ENCODE assay signal across 8 mouse cellular contexts in genomic region chr4:135945706-135946105, GRCm38 (mm10). TPM values are rescaled to one million over a fixed set of nuclear protein-coding genes. Genes with fewer than 3 reads are reported as not detected.
A peak's percentile ranks its signal among the peaks of the same experiment; 100 is the strongest.
DNase-seq lines count a peak whose midpoint lies in the region; ATAC-seq and TF ChIP-seq lines count a peak whose summit lies in the region.

No protein-coding gene starts in this region.

- peaks cover 27% of the 10 kb centered on the region for H3K4me1 ChIP-seq in heart, embryonic 16.5 days (ENCODE audit: control insufficient read depth, insufficient read depth, low read length)
- H3K4me1 ChIP-seq in brown adipose tissue, adult 24 weeks (ENCODE audit: control insufficient read depth, insufficient read depth, insufficient read length, low read length) = peaks cover 23% of the 10 kb centered on the region
- peaks cover 4% of the 10 kb centered on the region; the same call in 1 of the 2 replicates for H3K4me1 ChIP-seq in hindbrain, postnatal 0 days (ENCODE audit: insufficient read depth, low read length)
- H3K4me1 ChIP-seq in midbrain, embryonic 14.5 days (ENCODE audit: control insufficient read depth, insufficient read depth, low read length) = no peaks in the 10 kb centered on the region

- H3K9ac ChIP-seq in heart, embryonic 16.5 days (ENCODE audit: low read length) = peak overlapping the region; percentile 84
- H3K9ac ChIP-seq in hindbrain, postnatal 0 days (replicated peaks; ENCODE audit: low read length) = peak overlapping the region; percentile 57
- H3K9ac ChIP-seq in midbrain, embryonic 14.5 days (replicated peaks; ENCODE audit: low read length) = peak overlapping the region; percentile 68

- intact Hi-C loops in heart, postnatal 14 days (cut with DNase I) = no loop called here

- peak overlapping the region; percentile 89 for H3K4me2 ChIP-seq in heart, embryonic 16.5 days (ENCODE audit: low read depth, low read length)
- peak overlapping the region; percentile 89 for H3K4me2 ChIP-seq in hindbrain, postnatal 0 days (ENCODE audit: low read depth, low read length)
- peak overlapping the region; percentile 65 for H3K4me2 ChIP-seq in midbrain, embryonic 14.5 days (ENCODE audit: low read length)

- 77% methylated on average over 10 of the region's 10 CpGs for WGBS in heart, embryonic 16.5 days
- 73% methylated on average over 10 of the region's 10 CpGs for WGBS in hindbrain, postnatal 0 days
- 75% methylated on average over 10 of the region's 10 CpGs for WGBS in midbrain, embryonic 14.5 days

- DNase-seq in heart, postnatal 14 days = no peak
- DNase-seq in hindbrain, postnatal 0 days (ENCODE audit: low spot score) = no peak
- no peak for DNase-seq in midbrain, embryonic 14.5 days
- DNase-seq in spleen, adult 18-20 months = no peak

- H3K4me3 ChIP-seq in heart, embryonic 16.5 days (ENCODE audit: low read length) = peak overlapping the region; percentile 74
- peak overlapping the region; percentile 52 for H3K4me3 ChIP-seq in brown adipose tissue, adult 24 weeks (ENCODE audit: insufficient read depth, low read depth, low read length)
- H3K4me3 ChIP-seq in hindbrain, postnatal 0 days (ENCODE audit: low read length) = peak overlapping the region; percentile 75
- peak overlapping the region; percentile 72 for H3K4me3 ChIP-seq in midbrain, embryonic 14.5 days (replicated peaks; ENCODE audit: low read depth, low read length)

- peaks cover 5% of the 10 kb centered on the region for H3K36me3 ChIP-seq in heart, embryonic 16.5 days (ENCODE audit: control insufficient read depth, insufficient read depth)
- no peaks in the 10 kb centered on the region for H3K36me3 ChIP-seq in hindbrain, postnatal 0 days (ENCODE audit: insufficient read depth, low read length)
- 0 out of 2 replicates have a peak, but pooled peaks cover 4% of the 10 kb centered on the region for H3K36me3 ChIP-seq in midbrain, embryonic 14.5 days (ENCODE audit: control insufficient read depth, insufficient read depth, low read length)

- no peak for TF ChIP-seq CTCF in hindbrain, postnatal 0 days (IDR thresholded peaks at IDR 0.05; ENCODE audit: low read depth)

- no peaks in the 10 kb centered on the region for H3K27me3 ChIP-seq in heart, embryonic 16.5 days (ENCODE audit: control insufficient read depth, insufficient read depth, low read length)
- H3K27me3 ChIP-seq in hindbrain, postnatal 0 days (ENCODE audit: insufficient read depth, low read length) = no peaks in the 10 kb centered on the region
- no peaks in the 10 kb centered on the region for H3K27me3 ChIP-seq in midbrain, embryonic 14.5 days (ENCODE audit: control insufficient read depth, insufficient read depth, low read length)

- no peak for ATAC-seq in heart, embryonic 16.5 days (replicated peaks; ENCODE audit: extremely low read depth, insufficient read depth, low FRiP score)
- peak; percentile 4; the same call in 1 of the 2 replicates for ATAC-seq in hindbrain, postnatal 0 days
- no peak for ATAC-seq in midbrain, embryonic 14.5 days (ENCODE audit: low FRiP score, low TSS enrichment)
- ATAC-seq in frontal cortex, adult (ENCODE audit: low TSS enrichment) = no peak
- no peak for ATAC-seq in activated CD4-positive, CD25-positive, alpha-beta regulatory T cell, adult 4 months

- peaks cover 3% of the 10 kb centered on the region; the same call in 1 of the 2 replicates for H3K9me3 ChIP-seq in heart, embryonic 16.5 days (replicated peaks; ENCODE audit: control insufficient read depth, low read length)
- no peaks in the 10 kb centered on the region for H3K9me3 ChIP-seq in hindbrain, postnatal 0 days (ENCODE audit: low read length)
- no peaks in the 10 kb centered on the region for H3K9me3 ChIP-seq in midbrain, embryonic 14.5 days (ENCODE audit: control insufficient read depth, low read length)

- H3K27ac ChIP-seq in heart, embryonic 16.5 days (ENCODE audit: low read length) = peak overlapping the region; percentile 72
- H3K27ac ChIP-seq in brown adipose tissue, adult 24 weeks (replicated peaks; ENCODE audit: low read depth, low read length) = peak overlapping the region; percentile 71
- H3K27ac ChIP-seq in hindbrain, postnatal 0 days = peak overlapping the region; percentile 87
- peak overlapping the region; percentile 58; the same call in 1 of the 2 replicates for H3K27ac ChIP-seq in midbrain, embryonic 14.5 days (replicated peaks; ENCODE audit: low read depth, low read length)

RNA-seq across cellular contexts. Expression of gene Hmgcl, which starts 0.5 kb away (rescaled TPM):
- 94.3 and 99.6 TPM in 2 replicates for polyA plus RNA-seq in heart, embryonic 16.5 days (2015; fragmentation: Nextera tagmentation; extraction: Ambion mirVana)
- 10 to 100 TPM; 69.8 to 70.4 TPM for total RNA-seq in heart, postnatal 14 days (2021)
- 45.1 and 79.9 TPM in 2 replicates for polyA plus RNA-seq in brown adipose tissue, adult 24 weeks (2012; ENCODE audit: insufficient read depth, insufficient read length, missing spikeins)
- total RNA-seq in hindbrain, postnatal 0 days (2014; rRNA removed) = 27.0 and 38.6 TPM in 2 replicates
- polyA plus RNA-seq in hindbrain, postnatal 0 days (2015; fragmentation: Nextera tagmentation; extraction: Ambion mirVana) = 55.0 and 60.0 TPM in 2 replicates
- polyA plus RNA-seq in midbrain, embryonic 14.5 days (2014; fragmentation: Nextera tagmentation; extraction: Ambion mirVana) = 57.6 and 61.0 TPM in 2 replicates
- polyA plus RNA-seq in activated CD4-positive, CD25-positive, alpha-beta regulatory T cell, adult 4 months (2017; shearing (Covaris generic)) = 10 to 100 TPM; 73.0 to 74.3 TPM

RNA-seq across cellular contexts. Expression of gene Gale, which starts 17.8 kb away (rescaled TPM):
- polyA plus RNA-seq in heart, embryonic 16.5 days (2015; fragmentation: Nextera tagmentation; extraction: Ambion mirVana) = 24.4 and 24.5 TPM in 2 replicates
- total RNA-seq in heart, postnatal 14 days (2021) = 1 to 10 TPM; 2.1 to 3.1 TPM
- polyA plus RNA-seq in brown adipose tissue, adult 24 weeks (2012; ENCODE audit: insufficient read depth, insufficient read length, missing spikeins) = 40.3 and 53.3 TPM in 2 replicates
- 36.2 and 41.2 TPM in 2 replicates for total RNA-seq in hindbrain, postnatal 0 days (2014; rRNA removed)
- 39.8 and 40.2 TPM in 2 replicates for polyA plus RNA-seq in hindbrain, postnatal 0 days (2015; fragmentation: Nextera tagmentation; extraction: Ambion mirVana)
- 31.8 and 42.5 TPM in 2 replicates for polyA plus RNA-seq in midbrain, embryonic 14.5 days (2014; fragmentation: Nextera tagmentation; extraction: Ambion mirVana)
- 10 to 100 TPM; 14.3 to 22.8 TPM for polyA plus RNA-seq in activated CD4-positive, CD25-positive, alpha-beta regulatory T cell, adult 4 months (2017; shearing (Covaris generic))

RNA-seq across cellular contexts. Expression of gene Fuca1, which starts 25.2 kb away (rescaled TPM):
- polyA plus RNA-seq in heart, embryonic 16.5 days (2015; fragmentation: Nextera tagmentation; extraction: Ambion mirVana) = 50.7 and 52.8 TPM in 2 replicates
- total RNA-seq in heart, postnatal 14 days (2021) = 10 to 100 TPM; 33.5 to 40.7 TPM
- polyA plus RNA-seq in brown adipose tissue, adult 24 weeks (2012; ENCODE audit: insufficient read depth, insufficient read length, missing spikeins) = 106 and 110 TPM in 2 replicates
- total RNA-seq in hindbrain, postnatal 0 days (2014; rRNA removed) = 42.5 and 43.6 TPM in 2 replicates
- 92.8 and 97.3 TPM in 2 replicates for polyA plus RNA-seq in hindbrain, postnatal 0 days (2015; fragmentation: Nextera tagmentation; extraction: Ambion mirVana)
- polyA plus RNA-seq in midbrain, embryonic 14.5 days (2014; fragmentation: Nextera tagmentation; extraction: Ambion mirVana) = 57.4 and 62.7 TPM in 2 replicates
- polyA plus RNA-seq in activated CD4-positive, CD25-positive, alpha-beta regulatory T cell, adult 4 months (2017; shearing (Covaris generic)) = 10 to 100 TPM; 74.0 to 98.1 TPM

RNA-seq across cellular contexts. Expression of gene Lypla2, which starts 26.7 kb away (rescaled TPM):
- polyA plus RNA-seq in heart, embryonic 16.5 days (2015; fragmentation: Nextera tagmentation; extraction: Ambion mirVana) = 73.2 and 77.3 TPM in 2 replicates
- 10 to 100 TPM; 37.5 to 37.8 TPM for total RNA-seq in heart, postnatal 14 days (2021)
- polyA plus RNA-seq in brown adipose tissue, adult 24 weeks (2012; ENCODE audit: insufficient read depth, insufficient read length, missing spikeins) = 29.3 and 29.8 TPM in 2 replicates
- 135 and 172 TPM in 2 replicates for total RNA-seq in hindbrain, postnatal 0 days (2014; rRNA removed)
- polyA plus RNA-seq in hindbrain, postnatal 0 days (2015; fragmentation: Nextera tagmentation; extraction: Ambion mirVana) = 183 and 186 TPM in 2 replicates
- polyA plus RNA-seq in midbrain, embryonic 14.5 days (2014; fragmentation: Nextera tagmentation; extraction: Ambion mirVana) = 201 and 236 TPM in 2 replicates
- 10 to 100 TPM; 80.4 to 88.8 TPM for polyA plus RNA-seq in activated CD4-positive, CD25-positive, alpha-beta regulatory T cell, adult 4 months (2017; shearing (Covaris generic))

RNA-seq across cellular contexts. Expression of gene Pithd1, which starts 41.4 kb away (rescaled TPM):
- polyA plus RNA-seq in heart, embryonic 16.5 days (2015; fragmentation: Nextera tagmentation; extraction: Ambion mirVana) = 45.1 and 64.5 TPM in 2 replicates
- total RNA-seq in heart, postnatal 14 days (2021) = 10 to 100 TPM; 17.0 to 19.4 TPM
- polyA plus RNA-seq in brown adipose tissue, adult 24 weeks (2012; ENCODE audit: insufficient read depth, insufficient read length, missing spikeins) = 20.3 and 31.3 TPM in 2 replicates
- 53.2 and 60.2 TPM in 2 replicates for total RNA-seq in hindbrain, postnatal 0 days (2014; rRNA removed)
- 84.5 and 85.7 TPM in 2 replicates for polyA plus RNA-seq in hindbrain, postnatal 0 days (2015; fragmentation: Nextera tagmentation; extraction: Ambion mirVana)
- 62.6 and 70.0 TPM in 2 replicates for polyA plus RNA-seq in midbrain, embryonic 14.5 days (2014; fragmentation: Nextera tagmentation; extraction: Ambion mirVana)
- polyA plus RNA-seq in activated CD4-positive, CD25-positive, alpha-beta regulatory T cell, adult 4 months (2017; shearing (Covaris generic)) = 1 to 10 TPM; 7.7 to 8.8 TPM
